Mouse (Mus musculus): ENCODE measurements around the gene Sorbs1.

DNA sequence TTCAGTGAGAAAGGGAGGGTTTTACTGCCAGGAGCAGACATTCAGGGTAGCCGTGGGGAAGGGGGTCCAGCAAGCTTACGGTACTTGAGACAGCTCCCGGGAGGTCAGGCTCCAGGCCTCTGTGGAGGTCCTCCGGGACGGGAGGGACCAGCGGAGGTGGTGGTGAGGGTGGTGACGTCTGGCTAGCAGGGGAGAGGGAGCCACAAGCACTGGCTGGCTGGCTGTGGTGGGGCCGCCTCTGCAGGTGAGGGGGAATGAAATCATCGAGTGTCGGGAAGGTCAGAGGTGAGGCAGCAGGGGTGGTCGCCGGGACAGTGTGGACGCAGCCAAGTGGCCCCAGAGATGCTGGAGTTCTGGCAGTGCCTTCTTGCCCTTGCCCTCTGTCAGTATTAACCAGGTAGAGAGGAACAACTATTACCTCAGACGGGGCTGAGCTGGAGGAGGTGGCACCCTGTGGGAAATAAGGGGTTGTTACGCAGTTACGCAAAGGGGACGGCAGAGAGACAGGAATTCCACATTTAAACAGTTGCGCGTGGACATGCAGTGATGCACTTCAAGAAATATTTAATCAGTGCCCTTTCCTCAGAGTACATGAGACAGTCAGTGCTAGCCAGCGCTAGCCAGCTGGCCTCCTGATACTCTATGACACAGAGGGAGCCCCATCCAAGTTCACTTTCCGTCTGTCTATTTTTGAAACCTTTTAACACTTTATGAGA lies 136.9 kb downstream of the Sorbs1 start:
- TF ChIP-seq CTCF (conservative IDR thresholded peaks at IDR 0.05; ENCODE audit: low read length) (no peak), POU5F1 (IDR thresholded peaks at IDR 0.05; ENCODE audit: borderline replicate concordance, low read length) (no peak)

Data from E14TG2a.4 (cell line).